Mouse (Mus musculus) limb, embryonic 14.5 days (tissue): ENCODE results near the gene Ctnnbl1. TPM values are rescaled to one million over a fixed set of nuclear protein-coding genes. Genes with fewer than 3 reads are reported as not detected.
A peak's percentile ranks its signal among the peaks of the same experiment; 100 is the strongest.

ENCODE experiments used
- ATAC-seq: fragments of 200-750 bp; cut with Nextera tagmentation; 2 replicates; pipeline ENCODE4 v1.8.0; 2017; ENCODE audit warnings: low read depth, moderate number of reproducible peaks, moderate TSS enrichment; ENCODE audit not compliant: low FRiP score
- DNase-seq: peaks from one replicate; pipeline ENCODE4 v3.0.0-alpha.2; 2015; ENCODE audit warnings: low spot score
- H3K27ac ChIP-seq: fragments of 300-500 bp; sonication (generic); replicated peaks from 2 replicates; pipeline ENCODE4 v1.5.1; 2014; ENCODE audit warnings: low read depth, mild to moderate bottlenecking, low read length, moderate library complexity, mixed read lengths
- H3K27me3 ChIP-seq: fragments of 300-500 bp; sonication (generic); 2 replicates; pipeline ENCODE4 v1.6.1; 2014; ENCODE audit warnings: low read length, mixed read lengths; ENCODE audit not compliant: control insufficient read depth, insufficient read depth
- H3K36me3 ChIP-seq: fragments of 300-500 bp; sonication (generic); 2 replicates; pipeline ENCODE4 v1.6.1; 2014; ENCODE audit warnings: mild to moderate bottlenecking, low read length, moderate library complexity, mixed read lengths; ENCODE audit not compliant: control insufficient read depth, insufficient read depth
- H3K4me1 ChIP-seq: fragments of 300-500 bp; sonication (generic); 2 replicates; pipeline ENCODE4 v1.6.1; 2014; ENCODE audit warnings: antibody characterized with exemption, low read length, mixed read lengths; ENCODE audit not compliant: control insufficient read depth, insufficient read depth
- H3K4me2 ChIP-seq: fragments of 300-500 bp; sonication (generic); replicated peaks from 2 replicates; pipeline ENCODE4 v1.6.1; 2014; ENCODE audit warnings: low read depth, mild to moderate bottlenecking, low read length, moderate library complexity; ENCODE audit not compliant: severe bottlenecking
- H3K4me3 ChIP-seq: fragments of 300-500 bp; sonication (generic); replicated peaks from 2 replicates; pipeline ENCODE4 v1.5.1; 2014; ENCODE audit warnings: low read length
- H3K9ac ChIP-seq: fragments of 300-500 bp; sonication (generic); 2 replicates; pipeline ENCODE4 v1.6.1; 2014; ENCODE audit warnings: mild to moderate bottlenecking, low read depth, low read length, moderate library complexity; ENCODE audit not compliant: severe bottlenecking
- H3K9me3 ChIP-seq: fragments of 300-500 bp; sonication (generic); 2 replicates; pipeline ENCODE4 v1.6.1; 2016; ENCODE audit warnings: low read length; ENCODE audit not compliant: control insufficient read depth
- POLR2A ChIP-seq: fragments of 200-500 bp; IDR thresholded peaks from 2 replicates; pipeline ENCODE4 v1.8.0; 2012; ENCODE audit warnings: inconsistent platforms, mild to moderate bottlenecking, moderate library complexity, borderline replicate concordance; ENCODE audit not compliant: insufficient read depth, insufficient read length; ENCODE audit errors: extremely low read depth
- WGBS: fragments of 180-500 bp; shearing (Covaris S2); extraction: QIAGEN DNeasy Blood & Tissue Kit; methylation state at CpG from one replicate; pipeline ENCODE4 v1.1.7; 2014; 5-methylcytosine and 5-hydroxymethylcytosine counted together
- polyA plus RNA-seq, 2 experiments: library from polyadenylated mRNA; depleted of rRNA in 1 of 2; stranded (reverse) in 1 of 2; unstranded in 1 of 2; fragments of >200 nt; fragmentation: Nextera tagmentation in 1 of 2; extraction: Ambion mirVana in 1 of 2; gene quantifications; 2 replicates each; pipeline versions ENCODE4 v1.2.1 to v1.2.3; 2012 to 2014

Ctnnbl1 gene
- polyA plus RNA-seq, 2 experiments, result 40.3 to 55.6 TPM

DNA sequence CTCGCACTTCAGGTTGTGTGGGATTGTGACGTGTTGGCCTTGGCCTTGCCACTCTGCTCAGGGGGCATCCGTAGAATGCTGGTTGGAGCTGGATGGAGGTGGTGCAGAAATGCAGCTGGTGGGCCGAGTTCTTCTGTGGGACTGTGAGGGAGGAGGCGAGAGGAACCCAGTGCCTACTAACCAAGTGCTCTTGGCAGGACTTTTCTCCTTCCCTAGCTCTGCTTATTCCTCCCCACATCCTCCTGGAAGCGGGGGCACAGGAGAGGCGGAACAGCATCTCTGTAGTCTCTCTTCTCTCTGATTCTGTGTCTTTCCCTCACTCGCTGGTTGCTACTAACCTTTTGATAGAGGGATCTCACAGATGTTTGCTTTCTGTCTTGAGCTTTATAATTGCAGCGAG, 62.3 kb downstream of the Ctnnbl1 start:
- Histone ChIP-seq H3K27ac (no peak overlapping the region), H3K36me3 (peaks cover 2% of the 10 kb centered on the region; the same call in 1 of the 2 replicates), H3K4me2 (no peak overlapping the region), H3K9ac (no peak overlapping the region), H3K9me3 (no peaks in the 10 kb centered on the region), H3K4me3 (no peak overlapping the region), H3K27me3 (no peaks in the 10 kb centered on the region), H3K4me1 (peaks cover 20% of the 10 kb centered on the region)
- no peak for ATAC-seq
- no peak for TF ChIP-seq POLR2A
- DNase-seq, result no peak
- 93% methylated on average over 9 of the region's 9 CpGs for WGBS

DNA sequence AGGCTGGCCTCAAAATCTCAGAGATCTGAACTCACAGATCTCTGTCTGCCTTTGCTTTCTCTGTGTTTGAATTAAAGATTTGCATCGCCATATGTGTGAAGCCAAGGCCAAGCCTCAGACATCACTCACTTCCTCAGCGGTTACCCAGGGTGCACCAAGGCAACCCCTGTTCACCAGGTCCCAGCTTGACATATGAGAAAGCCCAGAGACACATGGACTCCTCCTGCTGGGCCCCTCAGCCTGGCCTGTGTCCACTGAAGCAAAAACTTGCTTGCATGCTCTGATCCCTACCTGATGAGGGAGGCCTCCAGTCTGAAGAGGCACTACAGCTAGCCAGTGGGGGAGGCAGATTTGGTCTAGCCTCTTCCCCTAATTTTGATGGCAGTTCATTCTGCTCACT, 63.1 kb downstream of the Ctnnbl1 start:
- Histone ChIP-seq H3K4me3 (no peak overlapping the region), H3K27me3 (no peaks in the 10 kb centered on the region), H3K9me3 (no peaks in the 10 kb centered on the region), H3K4me1 (peaks cover 20% of the 10 kb centered on the region), H3K27ac (no peak overlapping the region), H3K9ac (no peak overlapping the region), H3K4me2 (no peak overlapping the region), H3K36me3 (peaks cover 2% of the 10 kb centered on the region; the same call in 1 of the 2 replicates)
- ATAC-seq (no peak), DNase-seq (no peak)
- WGBS, result 76% methylated on average over 2 of the region's 2 CpGs
- TF ChIP-seq POLR2A, result no peak

DNA sequence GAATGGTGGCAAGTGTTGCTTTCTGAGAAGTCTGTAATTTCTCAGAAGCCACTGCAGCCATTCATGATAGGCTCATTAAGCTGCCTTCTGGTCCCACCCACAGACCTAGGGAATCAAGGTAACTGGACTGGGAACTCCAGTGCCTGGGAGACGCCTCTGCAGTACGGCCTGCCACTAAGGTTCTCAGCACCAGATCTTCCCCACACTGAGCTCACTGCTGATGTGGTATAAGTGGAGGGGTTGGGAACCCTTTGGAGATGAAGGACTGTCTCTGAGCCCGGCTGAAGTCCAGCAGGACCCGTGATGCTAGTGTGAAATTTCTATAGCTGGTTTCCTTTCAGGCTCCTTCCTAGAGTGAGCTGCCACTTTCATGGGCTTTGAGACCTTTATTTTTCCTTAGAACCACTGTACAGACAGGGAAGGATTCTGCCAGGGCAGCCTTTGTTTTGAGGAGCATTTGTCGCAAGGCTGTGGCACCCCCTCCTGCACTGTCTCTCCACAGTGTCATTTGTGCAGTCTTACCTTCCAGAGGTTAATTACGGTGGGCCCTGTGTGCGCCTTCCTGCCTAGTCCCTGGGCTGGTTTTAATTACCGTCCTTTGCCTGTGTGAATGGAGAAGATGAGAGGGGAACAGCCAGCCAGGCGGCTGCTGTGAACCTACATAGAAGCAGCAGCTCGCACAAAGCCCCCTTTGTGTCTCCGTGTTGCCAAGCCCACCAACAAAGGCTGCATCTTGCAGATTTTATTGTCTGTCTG, 63.7 kb downstream of the Ctnnbl1 start:
- Histone ChIP-seq H3K4me1 (peaks cover 22% of the 10 kb centered on the region), H3K36me3 (peaks cover 2% of the 10 kb centered on the region; the same call in 1 of the 2 replicates), H3K4me2 (no peak overlapping the region), H3K4me3 (no peak overlapping the region), H3K27me3 (no peaks in the 10 kb centered on the region), H3K9ac (no peak overlapping the region), H3K27ac (peak overlapping the region; percentile 63; the same call in 1 of the 2 replicates), H3K9me3 (no peaks in the 10 kb centered on the region)
- DNase-seq, result peak; percentile 30
- 15% methylated on average over 11 of the region's 11 CpGs for WGBS
- peak; percentile 41; the same call in 1 of the 2 replicates for ATAC-seq
- TF ChIP-seq POLR2A, result no peak

DNA sequence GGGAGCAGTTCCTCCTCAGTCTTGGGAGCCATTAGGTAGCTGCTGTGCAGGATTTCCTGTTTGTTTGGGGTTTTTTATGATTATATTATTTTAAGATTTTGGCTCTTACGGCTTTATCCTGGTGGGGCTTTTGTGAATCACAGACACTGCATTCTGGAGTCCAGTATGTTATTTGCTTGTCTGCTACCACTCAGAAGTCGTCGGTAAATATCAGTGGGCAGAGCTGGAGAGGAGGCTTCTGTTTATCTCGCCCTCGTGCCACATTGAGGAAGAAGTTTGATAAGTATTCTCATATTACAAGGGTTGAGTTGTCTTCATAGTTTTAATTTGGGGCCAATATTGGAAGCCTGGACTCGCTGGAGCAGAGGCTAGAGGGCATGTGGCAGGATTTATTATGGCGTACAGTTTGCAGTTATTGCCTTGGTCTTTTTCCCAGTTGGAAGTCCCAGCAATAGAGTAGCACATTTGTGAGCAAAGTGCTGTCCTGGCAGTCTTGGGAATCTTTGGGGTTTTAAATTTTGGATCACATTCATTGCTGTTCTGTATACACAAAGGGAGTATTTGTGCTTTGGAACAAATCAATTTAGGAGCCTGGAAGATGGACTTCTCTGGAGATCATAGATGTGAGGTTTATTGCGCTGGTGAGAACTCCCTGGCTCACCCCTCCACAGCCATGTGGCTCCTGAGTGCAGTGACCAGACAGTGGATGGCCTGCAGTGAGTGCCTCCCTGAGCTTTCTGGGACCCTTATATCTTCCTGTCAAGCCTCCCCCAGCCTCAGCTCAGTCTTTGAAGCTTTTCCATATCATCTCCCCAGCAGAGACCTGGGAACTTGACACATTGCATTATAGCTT, 64.5 kb downstream of the Ctnnbl1 start:
- Histone ChIP-seq H3K4me2 (no peak overlapping the region), H3K9me3 (no peaks in the 10 kb centered on the region), H3K27me3 (no peaks in the 10 kb centered on the region), H3K27ac (peak overlapping the region; percentile 63; the same call in 1 of the 2 replicates), H3K4me1 (peaks cover 22% of the 10 kb centered on the region), H3K9ac (no peak overlapping the region), H3K4me3 (no peak overlapping the region), H3K36me3 (peaks cover 2% of the 10 kb centered on the region; the same call in 1 of the 2 replicates)
- DNase-seq, result no peak
- 24% methylated on average over 8 of the region's 8 CpGs for WGBS
- ATAC-seq, result 0 out of 2 replicates have a peak, but pooled peaks have one; percentile 9
- no peak for TF ChIP-seq POLR2A

DNA sequence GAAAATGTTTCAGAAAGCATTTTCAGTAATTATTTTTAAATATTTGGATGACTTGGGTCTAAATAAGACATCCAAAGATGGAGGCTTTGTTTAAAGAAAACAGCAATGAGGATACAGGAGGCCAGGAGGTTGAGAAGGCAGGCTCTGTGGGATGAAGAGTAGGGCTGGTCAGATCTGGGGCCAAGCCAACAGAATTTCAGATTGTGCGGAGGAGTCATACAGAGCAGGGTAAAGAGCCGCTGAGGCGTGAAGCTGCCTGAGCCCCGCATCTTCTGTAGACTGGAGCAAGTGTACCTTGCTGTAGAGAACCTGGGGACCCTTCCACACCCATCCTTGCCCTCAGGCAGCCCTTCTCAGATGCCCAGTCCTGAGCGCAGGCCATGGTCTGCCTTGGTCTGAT, 65.5 kb downstream of the Ctnnbl1 start:
- Histone ChIP-seq H3K36me3 (peaks cover 2% of the 10 kb centered on the region; the same call in 1 of the 2 replicates), H3K9ac (no peak overlapping the region), H3K27me3 (no peaks in the 10 kb centered on the region), H3K9me3 (no peaks in the 10 kb centered on the region), H3K4me1 (peaks cover 24% of the 10 kb centered on the region), H3K4me3 (no peak overlapping the region), H3K27ac (no peak overlapping the region), H3K4me2 (no peak overlapping the region)
- WGBS, result 88% methylated on average over 5 of the region's 5 CpGs
- DNase-seq (no peak), ATAC-seq (no peak)
- TF ChIP-seq POLR2A, result no peak
